In genomic region chr13:95788631-95789376, GRCm38 (mm10) we compare ENCODE assay signal across 11 mouse cellular contexts.
A peak's percentile ranks its signal among the peaks of the same experiment; 100 is the strongest.
DNase-seq lines count a peak whose midpoint lies in the region; ATAC-seq and TF ChIP-seq lines count a peak whose summit lies in the region.
"Had no signal": no experiment of that assay in that cellular context is flagged by ENCODE, and none has a peak within 500 bp of the region (broad histone marks: within the 10 kb centered on the region; RNA-seq: fewer than 3 reads in every experiment).

No protein-coding gene starts in this region.

- no peak for TF ChIP-seq CTCF in brain, embryonic 14.5 days (IDR thresholded peaks at IDR 0.05; ENCODE audit: borderline replicate concordance, extremely low read depth, insufficient read depth, insufficient read length)
- no peak for TF ChIP-seq CTCF in lung, postnatal 0 days (IDR thresholded peaks at IDR 0.05)

- H3K27ac ChIP-seq in lung, postnatal 0 days (ENCODE audit: low read length) = no peak overlapping the region
- H3K27ac ChIP-seq in midbrain, embryonic 16.5 days (ENCODE audit: low read length) = no peak overlapping the region
- H3K27ac ChIP-seq: hindbrain, embryonic 14.5 days; stomach, postnatal 0 days had no signal

- H3K4me3 ChIP-seq in lung, postnatal 0 days (ENCODE audit: low read depth, low read length) = no peak overlapping the region
- H3K4me3 ChIP-seq in midbrain, embryonic 16.5 days (ENCODE audit: low read depth, low read length) = no peak overlapping the region

- H3K4me1 ChIP-seq in lung, postnatal 0 days (ENCODE audit: insufficient read depth, low read depth, low read length) = no peaks in the 10 kb centered on the region
- H3K4me1 ChIP-seq in midbrain, embryonic 16.5 days (ENCODE audit: control insufficient read depth, insufficient read depth, low read length) = no peaks in the 10 kb centered on the region

- H3K9ac ChIP-seq in lung, postnatal 0 days (replicated peaks; ENCODE audit: low read depth) = no peak overlapping the region
- no peak overlapping the region for H3K9ac ChIP-seq in midbrain, embryonic 16.5 days (ENCODE audit: low read depth, low read length)
- H3K9ac ChIP-seq: hindbrain, embryonic 14.5 days had no signal

- no peaks in the 10 kb centered on the region for H3K27me3 ChIP-seq in lung, postnatal 0 days (replicated peaks; ENCODE audit: insufficient read depth, low read length)
- H3K27me3 ChIP-seq in midbrain, embryonic 16.5 days (ENCODE audit: control insufficient read depth, insufficient read depth, low read depth, low read length) = no peaks in the 10 kb centered on the region

- peak; percentile 41; the same call in 1 of the 2 replicates for ATAC-seq in lung, postnatal 0 days
- ATAC-seq in midbrain, embryonic 16.5 days = no peak

- H3K36me3 ChIP-seq in lung, postnatal 0 days (ENCODE audit: insufficient read depth, low read length) = no peaks in the 10 kb centered on the region
- no peaks in the 10 kb centered on the region for H3K36me3 ChIP-seq in midbrain, embryonic 16.5 days (ENCODE audit: control insufficient read depth, insufficient read depth, low read length)

- H3K4me2 ChIP-seq in lung, postnatal 0 days (replicated peaks; ENCODE audit: low read depth, low read length) = no peak overlapping the region
- H3K4me2 ChIP-seq in midbrain, embryonic 16.5 days (ENCODE audit: low read length) = no peak overlapping the region
- H3K4me2 ChIP-seq: hindbrain, embryonic 14.5 days had no signal

- WGBS in lung, postnatal 0 days = 36% methylated on average over 10 of the region's 10 CpGs
- WGBS in midbrain, embryonic 16.5 days = 91% methylated on average over 10 of the region's 10 CpGs

- H3K9me3 ChIP-seq in lung, postnatal 0 days (ENCODE audit: low read length) = no peaks in the 10 kb centered on the region
- H3K9me3 ChIP-seq in midbrain, embryonic 16.5 days (replicated peaks; ENCODE audit: control insufficient read depth, low read length, poor library complexity, severe bottlenecking) = no peaks in the 10 kb centered on the region

- peak; percentile 46; the same call in 1 of the 2 replicates for TF ChIP-seq EP300 in lung, postnatal 0 days (IDR thresholded peaks at IDR 0.05)

- peak; percentile 17 to 35 for DNase-seq in cerebellum, postnatal 25 days
- no peak for DNase-seq in cerebellum, adult 11-12 months
- peak; percentile 18 to 44 for DNase-seq in left cerebral cortex, adult 18-20 months (ENCODE audit: low spot score in 2 of 2)
- DNase-seq in left cerebral cortex, adult 11 months (ENCODE audit: low spot score) = no peak
- DNase-seq in brain, embryonic 14.5 days (ENCODE audit: low read depth) = peak; percentile 57
- peak; percentile 42 for DNase-seq in lung, postnatal 0 days (ENCODE audit: low spot score)
- no peak for DNase-seq in adrenal gland, postnatal 14 days
- DNase-seq: gastrocnemius, postnatal 14 days had no signal

- TF ChIP-seq POLR2A in brain, embryonic 14.5 days (IDR thresholded peaks at IDR 0.05; ENCODE audit: borderline replicate concordance, extremely low read depth, insufficient read depth, insufficient read length, poor library complexity, severe bottlenecking) = no peak

Comparison
In these comparisons a context has a peak if more than half of its experiments do, and no peak if none do; other contexts are left out.
1. DNase-seq: peak in cerebellum, postnatal 25 days (2 of 2), left cerebral cortex, adult 18-20 months (2 of 2), brain, embryonic 14.5 days (single experiment) and lung, postnatal 0 days (single experiment); none in cerebellum, adult 11-12 months (single experiment), left cerebral cortex, adult 11 months (single experiment) and adrenal gland, postnatal 14 days (single experiment).